Mouse (Mus musculus): Measurements from ENCODE around the gene Gm6760. TPM values are rescaled to one million over a fixed set of nuclear protein-coding genes. Genes with fewer than 3 reads are reported as not detected.

The Gm6760 gene
- not detected in 2 replicates for polyA plus RNA-seq (2015; fragmentation: Nextera tagmentation; extraction: Ambion mirVana)

GRCm38 (mm10) chrX:64152098-64152497 lies at the start of gene Gm6760:
TSS of gene Gm6760 (minus strand) at chrX:64152198.

GRCm38 (mm10) chrX:64173248-64173647 lies 21.2 kb upstream of the Gm6760 start, which contains the start of gene 3830417A13Rik:
TSS of gene 3830417A13Rik (plus strand) at chrX:64173548.

Other genes with a start within 250 kb of the Gm6760 start
- gene 3830417A13Rik, start 21.4 kb upstream of the Gm6760 start, polyA plus RNA-seq (2015; fragmentation: Nextera tagmentation; extraction: Ambion mirVana) = 0.11 TPM in 1 of 2 replicates, not detected in the other
- gene Slitrk4, start 124.8 kb upstream of the Gm6760 start, polyA plus RNA-seq (2015; fragmentation: Nextera tagmentation; extraction: Ambion mirVana) = 4.6 and 8.4 TPM in 2 replicates

All from adrenal gland, postnatal 0 days (tissue).